Mouse (Mus musculus) neural tube, embryonic 12.5 days (tissue): ENCODE measurements around the gene Defb30. TPM values are rescaled to one million over a fixed set of nuclear protein-coding genes. Genes with fewer than 3 reads are reported as not detected.

Source experiments
- ATAC-seq: fragments of 200-750 bp; cut with Nextera tagmentation; 2 replicates; pipeline ENCODE4 v1.8.0; 2017; ENCODE audit warnings: low read depth, mild to moderate bottlenecking, moderate TSS enrichment, moderate library complexity; ENCODE audit not compliant: low FRiP score
- H3K27ac ChIP-seq: fragments of 300-500 bp; sonication (generic); 2 replicates; pipeline ENCODE4 v1.5.1; 2016
- H3K27me3 ChIP-seq: fragments of 300-500 bp; sonication (generic); replicated peaks from 2 replicates; pipeline ENCODE4 v1.6.1; 2016; ENCODE audit warnings: mild to moderate bottlenecking
- H3K36me3 ChIP-seq: fragments of 300-500 bp; sonication (generic); 2 replicates; pipeline ENCODE4 v1.6.1; 2016; ENCODE audit warnings: mild to moderate bottlenecking
- H3K4me1 ChIP-seq: fragments of 300-500 bp; sonication (generic); 2 replicates; pipeline ENCODE4 v1.6.1; 2016
- H3K4me2 ChIP-seq: fragments of 300-500 bp; sonication (generic); replicated peaks from 2 replicates; pipeline ENCODE4 v1.6.1; 2016; ENCODE audit warnings: mild to moderate bottlenecking
- H3K4me3 ChIP-seq: fragments of 300-500 bp; sonication (generic); 2 replicates; pipeline ENCODE4 v1.5.1; 2016
- H3K9ac ChIP-seq: fragments of 300-500 bp; sonication (generic); 2 replicates; pipeline ENCODE4 v1.6.1; 2016; ENCODE audit warnings: mild to moderate bottlenecking
- H3K9me3 ChIP-seq: fragments of 300-500 bp; sonication (generic); 2 replicates; pipeline ENCODE4 v1.6.1; 2016; ENCODE audit warnings: mild to moderate bottlenecking
- WGBS: fragments of 180-500 bp; shearing (Covaris S2); methylation state at CpG from one replicate; pipeline ENCODE4 v1.1.7; 2016; 5-methylcytosine and 5-hydroxymethylcytosine counted together
- polyA plus RNA-seq: library from polyadenylated mRNA; unstranded; fragments of >200 nt; fragmentation: Nextera tagmentation; extraction: Ambion mirVana; gene quantifications from 2 replicates; pipeline ENCODE4 v1.2.1, GENCODE M21; 2016

Defb30 gene
- polyA plus RNA-seq, 1 experiment from 2014 or later: not detected

DNA sequence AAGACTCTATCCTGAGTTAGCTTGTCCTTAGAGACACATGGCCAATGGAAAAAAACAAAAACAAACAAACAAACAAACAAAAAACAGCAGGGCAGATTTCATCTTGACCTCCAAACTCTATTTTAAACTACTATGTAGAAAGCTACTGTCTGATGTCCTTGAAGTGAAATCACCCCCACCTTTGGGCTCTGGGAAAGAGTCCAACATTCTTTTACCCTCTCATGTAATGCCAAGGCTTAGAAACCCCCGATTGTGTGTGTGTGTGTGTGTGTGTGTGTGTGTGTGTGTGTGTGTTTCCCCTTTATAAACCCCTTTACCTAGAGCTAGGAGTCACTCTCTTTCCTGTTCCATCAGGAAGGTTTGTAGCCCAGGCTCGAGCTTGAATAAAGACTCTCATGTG, 47.2 kb downstream of the Defb30 start:
- Histone ChIP-seq H3K36me3 (no peaks in the 10 kb centered on the region), H3K27me3 (no peaks in the 10 kb centered on the region), H3K4me1 (no peaks in the 10 kb centered on the region), H3K27ac (no peak overlapping the region), H3K9ac (no peak overlapping the region), H3K9me3 (no peaks in the 10 kb centered on the region), H3K4me2 (no peak overlapping the region), H3K4me3 (no peak overlapping the region)
- ATAC-seq: no peak
- 83% methylated on average over 2 of the region's 2 CpGs for WGBS

DNA sequence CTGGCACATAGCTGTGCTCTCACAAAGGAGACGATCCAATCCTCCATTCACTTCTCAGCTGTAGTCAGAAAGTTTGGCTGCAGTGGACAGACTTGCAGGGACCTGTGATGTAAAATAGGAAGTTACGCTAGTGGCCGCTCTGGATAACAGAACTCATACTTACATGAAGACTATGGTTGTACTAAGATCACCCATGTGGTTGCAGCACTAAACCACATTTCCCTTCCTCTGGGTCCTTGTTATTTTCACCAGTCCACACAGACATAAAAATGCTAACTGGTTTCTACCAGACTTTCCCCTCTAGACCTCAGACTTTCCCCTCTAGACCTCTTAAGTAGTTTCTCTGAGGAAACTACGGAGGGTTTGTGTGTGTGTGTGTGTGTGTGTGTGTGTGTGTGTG, 50.8 kb downstream of the Defb30 start:
- H3K27ac ChIP-seq: no peak overlapping the region
- H3K4me1 ChIP-seq: no peaks in the 10 kb centered on the region
- H3K9ac ChIP-seq: no peak overlapping the region
- WGBS: 91% methylated on average over 4 of the region's 4 CpGs
- H3K36me3 ChIP-seq: no peaks in the 10 kb centered on the region
- H3K4me2 ChIP-seq: no peak overlapping the region
- ATAC-seq: no peak
- no peak overlapping the region for H3K4me3 ChIP-seq
- no peaks in the 10 kb centered on the region for H3K9me3 ChIP-seq
- H3K27me3 ChIP-seq: no peaks in the 10 kb centered on the region

GRCm38 (mm10) chr14:62997777-62998176, 52.0 kb downstream of the Defb30 start, which contains the start of gene Defb47:
TSS of gene Defb47 (plus strand) at chr14:62998077.
- Histone ChIP-seq H3K4me3 (no peak within 1 kb of the TSS), H3K27me3 (no peaks in the 10 kb centered on the region), H3K4me2 (no peak within 1 kb of the TSS), H3K9ac (no peak within 1 kb of the TSS), H3K36me3 (no peaks in the 10 kb centered on the region), H3K27ac (no peak within 1 kb of the TSS), H3K9me3 (no peaks in the 10 kb centered on the region), H3K4me1 (no peaks in the 10 kb centered on the region)
- ATAC-seq: no peak
- 88% methylated on average over 8 of the region's 8 CpGs for WGBS

- Histone ChIP-seq H3K9ac (no peak overlapping the region), H3K4me3 (no peak overlapping the region), H3K4me1 (no peaks in the 10 kb centered on the region), H3K4me2 (no peak overlapping the region), H3K36me3 (no peaks in the 10 kb centered on the region), H3K27ac (no peak overlapping the region), H3K27me3 (no peaks in the 10 kb centered on the region), H3K9me3 (0 out of 2 replicates have a peak, but pooled peaks cover 7% of the 10 kb centered on the region)
- whole genome bisulfite sequencing: 71% methylated on average over 7 of the region's 7 CpGs
- ATAC-seq: no peak
Observed at GRCm38 (mm10) chr14:62991849-62992510, 57.8 kb downstream of the Defb30 start.

DNA sequence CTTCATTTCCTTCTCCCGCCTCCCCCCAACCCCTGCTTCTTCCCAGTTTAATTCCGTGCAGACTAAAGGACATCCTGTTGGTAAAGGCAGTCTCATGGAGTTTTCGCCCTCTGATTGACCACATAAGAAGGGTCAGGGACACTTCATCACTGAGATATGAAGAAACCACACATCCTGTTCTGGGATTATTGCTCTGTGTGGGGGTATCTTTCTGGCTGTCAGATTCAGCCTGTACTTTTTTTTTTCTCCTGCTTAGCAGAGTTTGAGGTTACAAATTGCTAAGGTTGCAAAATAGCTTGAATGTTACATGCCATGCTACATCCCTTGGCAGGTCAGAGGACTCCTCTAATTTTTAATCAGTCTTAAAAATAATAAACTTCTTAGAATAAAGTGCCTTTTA, 58.5 kb downstream of the Defb30 start:
- H3K36me3 ChIP-seq: no peaks in the 10 kb centered on the region
- H3K27me3 ChIP-seq: no peaks in the 10 kb centered on the region
- H3K9ac ChIP-seq: no peak overlapping the region
- no peak for ATAC-seq
- WGBS: 83% methylated on average over 3 of the region's 3 CpGs
- no peak overlapping the region for H3K4me2 ChIP-seq
- H3K4me3 ChIP-seq: no peak overlapping the region
- H3K9me3 ChIP-seq: 0 out of 2 replicates have a peak, but pooled peaks cover 7% of the 10 kb centered on the region
- H3K27ac ChIP-seq: no peak overlapping the region
- H3K4me1 ChIP-seq: no peaks in the 10 kb centered on the region

DNA sequence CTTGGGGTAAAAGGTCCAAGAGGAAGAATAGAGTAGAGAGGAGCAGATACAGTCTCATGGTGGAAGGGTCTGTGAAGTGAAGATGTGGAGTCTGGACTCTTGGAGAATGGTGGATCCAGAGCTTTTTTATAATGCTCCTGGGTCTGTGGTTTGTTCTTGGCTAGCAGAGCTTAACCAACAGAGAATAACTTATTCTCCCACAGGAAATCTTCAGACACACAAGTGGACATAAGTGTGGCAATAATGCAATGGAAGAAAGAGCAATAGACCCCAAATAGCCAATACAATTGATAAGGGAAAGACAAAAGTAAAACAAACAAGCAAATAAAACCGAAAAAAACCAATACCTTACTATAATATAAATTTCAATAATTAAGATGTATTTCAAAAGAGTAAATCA, 65.3 kb downstream of the Defb30 start, which contains the start of gene Defb48:
TSS of gene Defb48 (minus strand) at position 101 of the 400 bp plus-strand sequence.
- no peak within 1 kb of the TSS for H3K4me3 ChIP-seq
- ATAC-seq: no peak
- no peak within 1 kb of the TSS for H3K27ac ChIP-seq
- no peaks in the 10 kb centered on the region for H3K27me3 ChIP-seq
- H3K4me2 ChIP-seq: no peak within 1 kb of the TSS
- no peaks in the 10 kb centered on the region for H3K4me1 ChIP-seq
- H3K9me3 ChIP-seq: 0 out of 2 replicates have a peak, but pooled peaks cover 6% of the 10 kb centered on the region
- no peaks in the 10 kb centered on the region for H3K36me3 ChIP-seq
- 65% methylated on average over 1 of the region's 1 CpGs for WGBS
- H3K9ac ChIP-seq: no peak within 1 kb of the TSS

Other genes with a start within 250 kb of the Defb30 start
- gene Wdfy2, start 212.3 kb downstream of the Defb30 start, polyA plus RNA-seq: 12.5 and 13.0 TPM in 2 replicates
- gene Defb48, start 65.5 kb downstream of the Defb30 start, polyA plus RNA-seq: not detected in 2 replicates
- gene Defb47, start 51.9 kb downstream of the Defb30 start, polyA plus RNA-seq: not detected in 2 replicates
- not detected in 2 replicates for gene Defb43, start 38.2 kb downstream of the Defb30 start, polyA plus RNA-seq
- not detected in 2 replicates for gene Defb42, start 3.0 kb downstream of the Defb30 start, polyA plus RNA-seq